Mouse (Mus musculus): ENCODE results near the gene Bag3. TPM values are rescaled to one million over a fixed set of nuclear protein-coding genes. Genes with fewer than 3 reads are reported as not detected.

The Bag3 gene
- polyA plus RNA-seq (2015; fragmentation: Nextera tagmentation; extraction: Ambion mirVana): 22.7 and 25.9 TPM in 2 replicates

DNA sequence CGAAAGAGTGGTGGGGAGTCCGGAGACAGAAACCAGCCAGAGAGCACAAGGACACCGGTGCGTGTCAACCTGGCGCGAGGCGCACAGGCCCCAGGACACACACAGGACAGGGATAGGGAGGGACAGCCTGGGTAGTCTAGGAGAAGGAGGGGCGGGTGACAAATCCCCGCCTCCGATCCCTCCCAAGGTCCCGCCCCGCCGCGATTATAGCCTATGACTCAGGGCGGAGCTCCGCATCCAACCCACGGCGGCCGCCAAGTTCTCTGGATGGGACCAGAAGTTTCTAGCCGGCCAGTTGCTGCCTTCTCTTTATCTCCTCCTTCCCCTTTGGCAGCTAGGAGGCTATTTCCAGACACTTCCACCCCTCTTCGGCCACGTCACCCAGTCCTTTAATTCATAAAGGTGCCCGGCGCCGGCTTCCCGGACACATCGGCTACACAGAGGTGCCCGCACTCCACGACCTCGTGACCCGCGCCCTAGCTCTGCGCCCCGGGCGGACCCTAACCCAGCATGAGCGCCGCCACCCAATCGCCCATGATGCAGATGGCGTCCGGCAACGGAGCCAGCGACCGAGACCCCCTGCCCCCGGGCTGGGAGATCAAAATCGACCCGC lies at the start of gene Bag3:
Bag3 (plus strand) TSS at position 268 of the 613 bp plus-strand sequence.
- peak within 1 kb of the TSS; percentile 66 for H3K4me3 ChIP-seq (ENCODE audit: low read length)
- H3K9me3 ChIP-seq (replicated peaks; ENCODE audit: control insufficient read depth, low read length): no peaks in the 10 kb centered on the region
- 0% methylated on average over 44 of the region's 46 CpGs for WGBS
- H3K27ac ChIP-seq (ENCODE audit: low read length): peak within 1 kb of the TSS; percentile 99
- no peaks in the 10 kb centered on the region for H3K36me3 ChIP-seq (ENCODE audit: control insufficient read depth, insufficient read depth)
- peak; percentile 96 for ATAC-seq (replicated peaks; ENCODE audit: extremely low read depth, insufficient read depth, low FRiP score)
- H3K4me2 ChIP-seq (ENCODE audit: low read depth, low read length): peak within 1 kb of the TSS; percentile 63
- no peaks in the 10 kb centered on the region for H3K27me3 ChIP-seq (ENCODE audit: control insufficient read depth, insufficient read depth, low read length)
- peaks cover 31% of the 10 kb centered on the region for H3K4me1 ChIP-seq (ENCODE audit: control insufficient read depth, insufficient read depth, low read length)
- H3K9ac ChIP-seq (ENCODE audit: low read length): peak within 1 kb of the TSS; percentile 98

DNA sequence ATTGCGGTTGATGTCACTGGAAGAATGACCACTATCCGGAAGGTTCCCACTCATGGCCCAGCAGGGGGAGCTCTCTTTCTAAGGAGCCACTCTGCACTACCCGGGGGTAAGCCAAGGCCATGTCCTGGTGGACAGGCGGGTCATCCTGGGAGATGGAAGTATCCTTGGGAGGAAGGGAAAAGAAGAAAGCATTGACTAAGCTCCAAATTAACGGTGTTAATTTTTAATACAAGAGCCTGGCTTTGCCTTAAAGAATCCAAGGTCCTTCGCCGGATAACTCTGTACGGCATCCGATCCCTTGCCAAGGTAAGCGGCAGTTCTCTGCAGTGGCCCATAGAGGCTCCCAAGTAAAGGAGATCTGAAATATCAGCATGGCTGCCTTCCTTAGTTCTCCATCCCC lies 49.1 kb upstream of the Bag3 start:
- no peaks in the 10 kb centered on the region for H3K27me3 ChIP-seq (ENCODE audit: control insufficient read depth, insufficient read depth, low read length)
- H3K4me3 ChIP-seq (ENCODE audit: low read length): peak overlapping the region; percentile 30; the same call in 1 of the 2 replicates

DNA sequence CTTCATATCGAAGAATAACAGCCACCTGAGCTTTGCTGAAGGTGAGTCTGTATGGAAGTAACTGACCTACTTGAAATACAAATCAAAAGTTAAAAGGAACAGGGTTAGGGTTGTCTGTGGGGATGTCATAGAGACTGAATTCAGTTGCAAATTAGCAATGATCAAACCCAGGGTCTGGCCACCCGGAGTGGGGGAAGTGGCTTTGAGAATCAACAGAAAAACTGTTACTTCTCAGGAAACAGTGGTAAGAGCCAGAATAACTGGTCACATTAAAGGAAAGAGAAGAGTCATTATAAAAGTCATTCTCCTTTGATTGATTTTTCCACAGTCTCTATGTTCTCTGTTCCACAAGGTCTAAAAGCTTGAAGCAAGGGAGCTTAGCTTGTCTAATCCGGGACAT lies 34.4 kb upstream of the Bag3 start:
- Histone ChIP-seq H3K27ac (ENCODE audit: low read length) (no peak overlapping the region), H3K4me2 (ENCODE audit: low read depth, low read length) (no peak overlapping the region), H3K27me3 (ENCODE audit: control insufficient read depth, insufficient read depth, low read length) (no peaks in the 10 kb centered on the region), H3K9me3 (replicated peaks; ENCODE audit: control insufficient read depth, low read length) (peaks cover 19% of the 10 kb centered on the region), H3K4me1 (ENCODE audit: control insufficient read depth, insufficient read depth, low read length) (no peaks in the 10 kb centered on the region), H3K9ac (ENCODE audit: low read length) (no peak overlapping the region), H3K36me3 (ENCODE audit: control insufficient read depth, insufficient read depth) (no peaks in the 10 kb centered on the region), H3K4me3 (ENCODE audit: low read length) (no peak overlapping the region)
- WGBS: 92% methylated on average over 3 of the region's 3 CpGs
- ATAC-seq (replicated peaks; ENCODE audit: extremely low read depth, insufficient read depth, low FRiP score): no peak

More for the DNA sequence above, 49.1 kb upstream of the Bag3 start:
- H3K9ac ChIP-seq (ENCODE audit: low read length): no peak overlapping the region
- peaks cover 3% of the 10 kb centered on the region; the same call in 1 of the 2 replicates for H3K9me3 ChIP-seq (replicated peaks; ENCODE audit: control insufficient read depth, low read length)
- peak overlapping the region; percentile 59 for H3K4me2 ChIP-seq (ENCODE audit: low read depth, low read length)
- peak; percentile 72 for ATAC-seq (replicated peaks; ENCODE audit: extremely low read depth, insufficient read depth, low FRiP score)
- H3K4me1 ChIP-seq (ENCODE audit: control insufficient read depth, insufficient read depth, low read length): no peaks in the 10 kb centered on the region
- H3K27ac ChIP-seq (ENCODE audit: low read length): no peak overlapping the region
- WGBS: 36% methylated on average over 10 of the region's 10 CpGs
- no peaks in the 10 kb centered on the region for H3K36me3 ChIP-seq (ENCODE audit: control insufficient read depth, insufficient read depth)

- no peak overlapping the region for H3K9ac ChIP-seq (ENCODE audit: low read length)
- H3K27me3 ChIP-seq (ENCODE audit: control insufficient read depth, insufficient read depth, low read length): no peaks in the 10 kb centered on the region
- no peaks in the 10 kb centered on the region; the same call in 1 of the 2 replicates for H3K4me1 ChIP-seq (ENCODE audit: control insufficient read depth, insufficient read depth, low read length)
- H3K4me2 ChIP-seq (ENCODE audit: low read depth, low read length): no peak overlapping the region
- no peak overlapping the region for H3K27ac ChIP-seq (ENCODE audit: low read length)
- ATAC-seq (replicated peaks; ENCODE audit: extremely low read depth, insufficient read depth, low FRiP score): no peak
- peaks cover 4% of the 10 kb centered on the region; the same call in 1 of the 2 replicates for H3K9me3 ChIP-seq (replicated peaks; ENCODE audit: control insufficient read depth, low read length)
- no peak overlapping the region for H3K4me3 ChIP-seq (ENCODE audit: low read length)
- no peaks in the 10 kb centered on the region for H3K36me3 ChIP-seq (ENCODE audit: control insufficient read depth, insufficient read depth)
- WGBS: 78% methylated on average over 5 of the region's 5 CpGs
Observed at GRCm38 (mm10) chr7:128494546-128494945, 28.9 kb upstream of the Bag3 start.

DNA sequence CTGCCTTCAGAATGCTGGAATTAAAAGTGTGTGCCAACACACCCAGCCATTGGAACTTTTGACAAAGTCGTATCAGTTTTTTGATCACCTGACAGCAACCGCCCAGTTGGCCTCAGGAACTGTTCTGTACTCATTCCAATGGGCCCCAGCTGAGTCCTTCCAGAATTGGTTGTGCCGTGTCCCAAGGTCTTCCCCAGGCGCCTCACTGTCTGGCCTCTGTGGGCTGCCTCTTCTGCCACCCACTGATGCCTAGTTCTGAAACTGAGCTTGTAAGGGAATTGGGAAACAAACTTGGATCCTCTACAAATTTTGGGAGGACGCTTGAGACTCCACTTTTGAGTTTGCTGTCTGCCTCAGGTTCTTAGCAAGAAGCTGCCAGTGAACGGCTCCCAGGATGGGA lies 23.6 kb upstream of the Bag3 start:
- Histone ChIP-seq H3K9me3 (replicated peaks; ENCODE audit: control insufficient read depth, low read length) (peaks cover 4% of the 10 kb centered on the region; the same call in 1 of the 2 replicates), H3K4me1 (ENCODE audit: control insufficient read depth, insufficient read depth, low read length) (peaks cover 10% of the 10 kb centered on the region), H3K27ac (ENCODE audit: low read length) (no peak overlapping the region), H3K4me2 (ENCODE audit: low read depth, low read length) (no peak overlapping the region), H3K9ac (ENCODE audit: low read length) (no peak overlapping the region), H3K36me3 (ENCODE audit: control insufficient read depth, insufficient read depth) (no peaks in the 10 kb centered on the region), H3K4me3 (ENCODE audit: low read length) (no peak overlapping the region), H3K27me3 (ENCODE audit: control insufficient read depth, insufficient read depth, low read length) (no peaks in the 10 kb centered on the region)
- WGBS: 62% methylated on average over 6 of the region's 6 CpGs
- no peak for ATAC-seq (replicated peaks; ENCODE audit: extremely low read depth, insufficient read depth, low FRiP score)

DNA sequence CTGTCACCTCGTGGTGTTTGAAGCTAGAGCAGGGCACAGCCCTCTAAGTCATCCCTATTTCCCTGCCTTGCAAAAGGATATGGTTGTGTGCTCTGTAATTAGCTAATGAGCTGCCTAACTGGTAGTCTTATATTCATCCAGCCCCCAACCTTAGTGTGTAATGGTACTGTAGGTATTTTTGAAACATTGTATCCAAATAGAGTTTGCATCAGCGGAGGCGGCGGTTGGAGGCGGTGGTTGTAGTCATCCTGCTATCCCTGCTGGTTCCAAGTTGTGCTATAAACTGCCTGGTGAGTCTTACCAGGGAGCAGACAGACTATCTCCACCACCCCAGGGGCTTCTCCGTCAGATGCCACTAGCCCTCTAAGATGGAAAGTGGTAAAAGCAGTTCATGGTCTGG lies 19.3 kb upstream of the Bag3 start:
- H3K4me3 ChIP-seq (ENCODE audit: low read length): no peak overlapping the region
- no peak overlapping the region for H3K4me2 ChIP-seq (ENCODE audit: low read depth, low read length)
- peaks cover 10% of the 10 kb centered on the region for H3K4me1 ChIP-seq (ENCODE audit: control insufficient read depth, insufficient read depth, low read length)
- H3K9me3 ChIP-seq (replicated peaks; ENCODE audit: control insufficient read depth, low read length): no peaks in the 10 kb centered on the region
- H3K27me3 ChIP-seq (ENCODE audit: control insufficient read depth, insufficient read depth, low read length): no peaks in the 10 kb centered on the region
- no peaks in the 10 kb centered on the region for H3K36me3 ChIP-seq (ENCODE audit: control insufficient read depth, insufficient read depth)
- no peak overlapping the region for H3K27ac ChIP-seq (ENCODE audit: low read length)
- ATAC-seq (replicated peaks; ENCODE audit: extremely low read depth, insufficient read depth, low FRiP score): no peak
- no peak overlapping the region for H3K9ac ChIP-seq (ENCODE audit: low read length)
- 85% methylated on average over 6 of the region's 6 CpGs for WGBS

DNA sequence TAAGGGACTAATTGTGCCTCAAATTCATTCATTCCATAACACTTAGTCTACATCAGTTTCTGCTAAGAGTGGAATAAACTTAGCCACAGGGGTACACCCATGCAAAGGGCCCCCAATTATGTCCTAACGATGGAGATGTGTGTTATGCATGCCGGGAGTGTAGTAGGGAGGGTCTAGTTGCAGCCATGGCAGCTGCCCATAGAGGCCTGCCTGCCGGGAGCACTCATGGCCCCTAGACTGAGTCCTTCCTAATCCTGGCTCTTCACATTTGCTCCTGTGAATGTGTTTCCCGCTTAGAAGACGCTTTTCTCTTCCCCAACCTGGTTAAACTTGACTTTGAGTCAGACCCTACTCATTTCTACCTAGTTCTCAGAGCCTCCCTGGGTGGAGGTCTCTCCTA lies 11.5 kb upstream of the Bag3 start:
- Histone ChIP-seq H3K9me3 (replicated peaks; ENCODE audit: control insufficient read depth, low read length) (no peaks in the 10 kb centered on the region), H3K36me3 (ENCODE audit: control insufficient read depth, insufficient read depth) (no peaks in the 10 kb centered on the region), H3K4me3 (ENCODE audit: low read length) (no peak overlapping the region), H3K9ac (ENCODE audit: low read length) (no peak overlapping the region), H3K4me2 (ENCODE audit: low read depth, low read length) (no peak overlapping the region), H3K27ac (ENCODE audit: low read length) (no peak overlapping the region), H3K27me3 (ENCODE audit: control insufficient read depth, insufficient read depth, low read length) (no peaks in the 10 kb centered on the region), H3K4me1 (ENCODE audit: control insufficient read depth, insufficient read depth, low read length) (no peaks in the 10 kb centered on the region)
- ATAC-seq (replicated peaks; ENCODE audit: extremely low read depth, insufficient read depth, low FRiP score): no peak
- 84% methylated on average over 5 of the region's 5 CpGs for WGBS

DNA sequence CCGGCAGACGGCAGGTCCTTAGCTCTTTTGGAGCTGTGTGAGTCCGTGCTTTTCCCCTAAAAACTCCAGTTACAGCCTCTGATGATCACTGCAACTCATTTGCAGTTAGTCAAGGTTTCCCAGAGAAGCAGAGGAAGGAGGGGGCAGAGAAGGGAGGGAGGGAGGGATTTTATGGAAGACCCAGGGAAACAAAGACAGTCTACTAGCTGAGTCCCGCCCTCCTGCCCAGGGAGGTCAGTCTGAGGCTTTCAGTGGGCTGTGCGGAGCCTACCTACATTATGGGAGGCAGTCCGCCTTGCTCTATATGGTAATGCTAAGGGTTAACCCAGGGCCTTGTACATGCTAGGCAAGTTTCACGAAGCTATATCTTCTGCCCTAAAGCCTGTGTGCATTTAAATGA lies 9.9 kb upstream of the Bag3 start:
- Histone ChIP-seq H3K36me3 (ENCODE audit: control insufficient read depth, insufficient read depth) (no peaks in the 10 kb centered on the region), H3K4me2 (ENCODE audit: low read depth, low read length) (no peak overlapping the region), H3K27me3 (ENCODE audit: control insufficient read depth, insufficient read depth, low read length) (no peaks in the 10 kb centered on the region), H3K9me3 (replicated peaks; ENCODE audit: control insufficient read depth, low read length) (no peaks in the 10 kb centered on the region), H3K4me1 (ENCODE audit: control insufficient read depth, insufficient read depth, low read length) (no peaks in the 10 kb centered on the region), H3K27ac (ENCODE audit: low read length) (no peak overlapping the region), H3K9ac (ENCODE audit: low read length) (no peak overlapping the region), H3K4me3 (ENCODE audit: low read length) (no peak overlapping the region)
- 64% methylated on average over 7 of the region's 7 CpGs for WGBS
- ATAC-seq (replicated peaks; ENCODE audit: extremely low read depth, insufficient read depth, low FRiP score): no peak

DNA sequence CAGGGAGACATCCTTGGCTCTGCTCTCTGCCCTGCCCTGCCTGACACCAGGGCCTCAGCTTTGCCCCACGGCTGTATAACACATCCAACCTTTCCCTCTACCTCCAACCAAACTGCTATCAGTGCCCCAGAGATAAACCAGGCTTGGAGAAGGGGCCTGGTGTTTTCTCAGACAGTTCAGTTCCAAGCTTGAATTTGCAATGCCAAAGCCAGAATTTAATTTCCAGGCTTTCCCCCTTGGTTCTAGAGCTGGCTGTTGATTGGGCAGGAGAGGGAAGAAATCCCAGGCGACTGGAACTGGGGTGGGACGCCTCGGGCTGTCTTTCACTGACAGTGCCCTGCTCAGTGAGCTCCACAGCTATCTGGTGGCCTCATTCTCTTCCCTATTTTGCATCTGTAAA lies 9.1 kb upstream of the Bag3 start:
- no peaks in the 10 kb centered on the region for H3K27me3 ChIP-seq (ENCODE audit: control insufficient read depth, insufficient read depth, low read length)

More for the DNA sequence above, 9.1 kb upstream of the Bag3 start:
- Histone ChIP-seq H3K4me3 (ENCODE audit: low read length) (no peak overlapping the region), H3K4me2 (ENCODE audit: low read depth, low read length) (no peak overlapping the region), H3K27ac (ENCODE audit: low read length) (no peak overlapping the region), H3K9me3 (replicated peaks; ENCODE audit: control insufficient read depth, low read length) (no peaks in the 10 kb centered on the region), H3K4me1 (ENCODE audit: control insufficient read depth, insufficient read depth, low read length) (peaks cover 3% of the 10 kb centered on the region), H3K9ac (ENCODE audit: low read length) (no peak overlapping the region), H3K36me3 (ENCODE audit: control insufficient read depth, insufficient read depth) (no peaks in the 10 kb centered on the region)
- ATAC-seq (replicated peaks; ENCODE audit: extremely low read depth, insufficient read depth, low FRiP score): no peak
- WGBS: 33% methylated on average over 4 of the region's 4 CpGs

All from heart, embryonic 16.5 days (tissue).